Mouse (Mus musculus) CH12.LX (cell line): ENCODE results near the gene Cxcl5.

ENCODE experiments used
- CHD2 ChIP-seq: IDR thresholded peaks from 2 replicates; pipeline ENCODE4 v1.6.1; 2011; ENCODE audit warnings: low read length, improper control_type of control experiment
- CTCF ChIP-seq, 2 experiments: IDR thresholded peaks in 1 of 2; conservative IDR thresholded peaks in 1 of 2; 2 replicates each; pipeline ENCODE4 v1.5.1; 2011 to 2012; ENCODE audit warnings: low read depth in 2 of 2, low read length in 2 of 2, improper control_type of control experiment in 1 of 2, inconsistent platforms in 1 of 2, mild to moderate bottlenecking in 1 of 2, moderate library complexity in 1 of 2
- ETS1 ChIP-seq: conservative IDR thresholded peaks from 2 replicates; pipeline ENCODE4 v1.6.1; 2012; ENCODE audit warnings: low read depth, mild to moderate bottlenecking, inconsistent platforms, low read length, improper control_type of control experiment, moderate library complexity
- JUND ChIP-seq: conservative IDR thresholded peaks from 2 replicates; pipeline ENCODE4 v1.6.1; 2011; ENCODE audit warnings: low read depth, low read length, improper control_type of control experiment
- KAT2A ChIP-seq: IDR thresholded peaks from 2 replicates; pipeline ENCODE4 v1.6.1; 2012; ENCODE audit warnings: low read length, improper control_type of control experiment, inconsistent platforms; ENCODE audit not compliant: insufficient replicate concordance
- MAFK ChIP-seq: IDR thresholded peaks from 2 replicates; pipeline ENCODE4 v1.6.1; 2011; ENCODE audit warnings: low read length, improper control_type of control experiment; ENCODE audit not compliant: insufficient replicate concordance
- MEF2A ChIP-seq: IDR thresholded peaks from 2 replicates; pipeline ENCODE4 v1.6.1; 2014; ENCODE audit warnings: low read depth, mild to moderate bottlenecking, inconsistent platforms, low read length, improper control_type of control experiment, borderline replicate concordance
- MXI1 ChIP-seq: IDR thresholded peaks from 2 replicates; pipeline ENCODE4 v1.6.1; 2011; ENCODE audit warnings: mild to moderate bottlenecking, low read depth, low read length, improper control_type of control experiment
- PAX5 ChIP-seq: IDR thresholded peaks from 2 replicates; pipeline ENCODE4 v1.6.1; 2012; ENCODE audit warnings: low read length, inconsistent platforms, mixed read lengths
- POLR2A ChIP-seq: IDR thresholded peaks from 2 replicates; pipeline ENCODE4 v1.6.1; 2011; ENCODE audit warnings: low read depth, mild to moderate bottlenecking, improper control_type of control experiment, low read length
- USF1 ChIP-seq: IDR thresholded peaks from 2 replicates; pipeline ENCODE4 v1.6.1; 2014; ENCODE audit warnings: low read depth, mild to moderate bottlenecking, inconsistent platforms, low read length, improper control_type of control experiment

DNA sequence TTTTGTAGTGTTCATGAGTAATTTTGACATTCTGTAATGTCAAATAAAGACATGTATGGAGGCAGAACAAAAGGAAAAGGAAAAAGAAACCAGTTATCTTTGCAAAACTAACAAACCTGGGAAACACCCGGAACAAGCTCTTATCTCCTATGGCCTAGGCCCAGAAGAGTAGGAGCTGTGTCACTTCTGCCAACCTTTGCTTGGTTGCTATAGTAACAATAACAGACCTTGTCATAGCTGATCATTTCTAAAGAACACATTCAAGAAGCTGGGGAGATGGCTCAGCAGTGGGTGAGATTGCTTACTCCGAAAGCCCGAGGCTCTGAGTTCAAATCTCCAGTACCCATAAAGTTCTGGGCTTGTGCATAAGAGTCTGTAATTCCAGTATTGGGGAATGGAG, 36.5 kb upstream of the Cxcl5 start:
- no peak for TF ChIP-seq CTCF (conservative IDR thresholded peaks at IDR 0.05 in 1 of 2, IDR thresholded peaks at IDR 0.05 in 1 of 2; ENCODE audit: low read depth in 2 of 2, low read length in 2 of 2)
- TF ChIP-seq PAX5, result no peak
- no peak for TF ChIP-seq CHD2
- no peak for TF ChIP-seq JUND
- TF ChIP-seq USF1, result no peak
- no peak for TF ChIP-seq POLR2A
- no peak for TF ChIP-seq MEF2A
- TF ChIP-seq MXI1, result no peak
- no peak for TF ChIP-seq MAFK
- no peak for TF ChIP-seq KAT2A
- no peak for TF ChIP-seq ETS1
